Comparison of ENCODE assay signal across 8 mouse cellular contexts in the genomic region with DNA sequence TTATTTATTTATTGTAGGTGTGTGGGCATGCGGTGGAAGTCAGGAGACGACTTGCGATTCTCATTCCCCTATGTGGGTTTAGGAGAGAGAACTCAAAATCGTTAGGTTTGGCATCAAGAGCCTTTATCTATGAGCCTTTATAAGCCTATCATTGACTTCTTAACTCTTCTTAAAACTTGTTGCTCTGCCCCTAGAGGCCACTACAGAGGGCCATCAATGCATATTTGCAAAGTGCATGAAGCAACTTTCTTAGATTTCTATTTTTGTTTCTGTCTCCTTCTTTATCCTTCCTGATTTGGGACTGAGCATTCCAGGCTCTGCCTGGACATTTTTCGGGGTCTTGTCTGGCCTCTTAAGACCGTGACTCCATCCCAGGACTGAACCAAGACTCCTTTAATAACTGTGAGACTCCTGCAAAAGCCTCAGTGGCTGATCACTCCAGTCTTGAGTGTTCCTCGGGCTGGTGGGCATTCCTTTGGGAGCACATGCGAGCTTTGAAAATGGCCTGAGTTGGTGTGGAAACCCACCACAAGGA. TPM values are rescaled to one million over a fixed set of nuclear protein-coding genes. Genes with fewer than 3 reads are reported as not detected.
DNase-seq lines count a peak whose midpoint lies in the region; ATAC-seq and TF ChIP-seq lines count a peak whose summit lies in the region.

No protein-coding gene starts in this region.

- H3K27me3 ChIP-seq in hindbrain, embryonic 15.5 days, result 0 out of 2 replicates have a peak, but pooled peaks cover 6% of the 10 kb centered on the region

- no peaks in the 10 kb centered on the region for H3K36me3 ChIP-seq in hindbrain, embryonic 15.5 days

- peak overlapping the region; percentile 100 for H3K4me3 ChIP-seq in lung, adult 2 months (replicated peaks; ENCODE audit: extremely low read depth, low read depth, low read length)
- peak overlapping the region; percentile 72 for H3K4me3 ChIP-seq in hindbrain, embryonic 15.5 days

- peak overlapping the region; percentile 71; the same call in 1 of the 2 replicates for H3K27ac ChIP-seq in hindbrain, embryonic 15.5 days (replicated peaks)

- H3K4me2 ChIP-seq in hindbrain, embryonic 15.5 days, result peak overlapping the region; percentile 96

- no peaks in the 10 kb centered on the region for H3K9me3 ChIP-seq in hindbrain, embryonic 15.5 days

- DNase-seq in lung, adult 2 months, result no peak
- DNase-seq in lung, postnatal 14 days, result no peak
- peak; percentile 34 for DNase-seq in c-Kit-positive CD71-positive TER-119-negative erythroid progenitor cells, embryonic 14.5 days (ENCODE audit: low read depth)
- peak; percentile 69 for DNase-seq in lung, postnatal 36 days
- no peak for DNase-seq in layer of hippocampus, postnatal 36 days
- no peak for DNase-seq in urinary bladder, postnatal 4 days (ENCODE audit: low spot score in 2 of 2)
- DNase-seq in urinary bladder, postnatal 36 days (ENCODE audit: low spot score in 2 of 2), result no peak

- 20% methylated on average over 8 of the region's 8 CpGs for WGBS in lung, adult 2 months
- WGBS in hindbrain, embryonic 15.5 days, result 14% methylated on average over 8 of the region's 8 CpGs

- no peak for TF ChIP-seq CTCF in lung, adult 2 months (IDR thresholded peaks at IDR 0.05; ENCODE audit: insufficient read depth, low read length)

- peak overlapping the region; percentile 67; the same call in 1 of the 2 replicates for H3K9ac ChIP-seq in hindbrain, embryonic 15.5 days

- peaks cover 8% of the 10 kb centered on the region for H3K4me1 ChIP-seq in lung, adult 2 months (ENCODE audit: control insufficient read depth, insufficient read depth, low read length)
- peaks cover 12% of the 10 kb centered on the region; the same call in 1 of the 2 replicates for H3K4me1 ChIP-seq in hindbrain, embryonic 15.5 days (replicated peaks)

- TF ChIP-seq POLR2A in lung, adult 2 months (IDR thresholded peaks at IDR 0.05; ENCODE audit: borderline replicate concordance, extremely low read depth, low read depth, low read length), result no peak

- no peak for ATAC-seq in hindbrain, embryonic 15.5 days (ENCODE audit: low FRiP score, low read depth)

RNA-seq across cellular contexts. Expression of gene Swap70, which starts 0.4 kb away (rescaled TPM):
- 38.2 and 39.7 TPM in 2 replicates for polyA plus RNA-seq in lung, adult 2 months (2012; rRNA removed)
- 10.1 and 11.1 TPM in 2 replicates for polyA plus RNA-seq in hindbrain, embryonic 15.5 days (2015; fragmentation: Nextera tagmentation; extraction: Ambion mirVana)
- 10 to 100 TPM; 10.7 TPM for total RNA-seq in layer of hippocampus, postnatal 36 days (2021)

Comparison
In these comparisons a context has a peak if more than half of its experiments do, and no peak if none do; other contexts are left out.
1. DNase-seq: peak in c-Kit-positive CD71-positive TER-119-negative erythroid progenitor cells, embryonic 14.5 days (single experiment) and lung, postnatal 36 days (single experiment); none in lung, adult 2 months (single experiment), lung, postnatal 14 days (single experiment), layer of hippocampus, postnatal 36 days (0 of 2), urinary bladder, postnatal 4 days (0 of 2) and urinary bladder, postnatal 36 days (0 of 2).